Mouse (Mus musculus): ENCODE measurements around the gene Ly6g6d. TPM values are rescaled to one million over a fixed set of nuclear protein-coding genes. Genes with fewer than 3 reads are reported as not detected.
"Not testable (repeated sequence)": the region's sequence is repeated elsewhere in the genome, so short reads cannot be mapped to it uniquely, and the experiment has no call there.

Ly6g6d gene
- polyA plus RNA-seq (2017; shearing (Covaris generic)) = not detected

DNA sequence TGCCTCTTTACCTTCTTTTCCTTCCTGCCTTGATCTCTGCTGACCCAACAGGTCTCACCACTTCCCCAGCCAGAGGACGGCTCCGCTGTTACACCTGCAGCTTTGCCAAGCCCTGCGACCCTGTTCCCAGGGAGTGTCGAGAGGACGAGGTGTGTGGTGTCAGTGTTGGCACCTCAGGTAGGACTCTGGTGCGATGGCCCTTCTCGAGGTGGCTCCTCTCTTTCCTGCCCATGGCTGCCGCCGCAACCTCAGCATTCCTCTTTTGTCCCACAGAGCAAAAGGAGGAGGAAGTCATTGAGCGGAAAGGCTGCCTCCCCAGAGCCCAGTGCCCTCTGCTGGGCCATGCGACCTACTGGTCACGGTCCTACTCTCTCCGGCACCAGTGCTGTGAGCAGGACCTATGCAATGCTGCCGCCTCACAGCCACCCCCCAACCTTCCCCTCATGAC is at the start of gene Ly6g6d:
Ly6g6d (minus strand) TSS at position 280 of the 448 bp plus-strand sequence.
- no peak for ATAC-seq

DNA sequence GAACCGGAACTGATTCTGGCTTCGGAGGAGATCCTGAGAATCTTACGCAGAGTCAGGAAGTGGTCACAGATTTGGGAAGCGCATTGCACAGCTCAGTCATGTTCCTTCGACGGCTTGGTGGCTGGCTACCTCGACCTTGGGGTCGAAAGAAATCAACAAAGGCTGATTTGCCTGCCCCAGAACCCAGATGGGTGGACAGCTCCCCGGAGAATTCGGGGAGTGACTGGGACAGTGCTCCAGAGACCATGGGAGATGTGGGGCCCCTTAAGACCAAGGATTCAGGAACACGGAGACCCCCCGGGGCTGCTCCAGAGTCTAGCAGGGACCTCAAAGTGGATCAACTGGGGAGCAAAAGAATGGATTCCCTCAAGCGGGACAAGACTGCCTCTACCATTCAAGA is 49.2 kb upstream of the Ly6g6d start:
- ATAC-seq = no peak

DNA sequence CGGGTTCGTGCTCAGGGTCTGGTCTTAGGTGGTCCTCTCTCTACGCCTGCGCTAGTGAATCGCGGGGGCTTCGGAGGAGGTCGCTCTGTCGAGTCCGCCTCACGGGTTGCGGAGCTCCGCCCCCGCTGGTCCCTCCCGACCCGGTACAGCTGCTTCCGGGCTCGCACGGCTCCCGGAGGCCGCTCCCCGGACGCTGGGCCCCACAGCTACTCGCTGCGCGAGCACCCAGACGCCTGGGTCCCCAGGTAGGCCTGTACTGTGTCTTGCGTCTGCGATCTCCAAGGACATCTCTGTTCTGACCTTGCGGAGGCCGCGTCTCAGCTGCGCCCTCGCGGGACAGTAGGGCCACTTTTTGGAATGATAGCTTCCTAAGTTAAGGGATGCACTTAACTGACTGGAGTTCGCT is 48.3 kb upstream of the Ly6g6d start, which contains the start of gene D17H6S53E:
D17H6S53E (plus strand) TSS at position 168 of the 406 bp plus-strand sequence.
- peak; percentile 47 for ATAC-seq

DNA sequence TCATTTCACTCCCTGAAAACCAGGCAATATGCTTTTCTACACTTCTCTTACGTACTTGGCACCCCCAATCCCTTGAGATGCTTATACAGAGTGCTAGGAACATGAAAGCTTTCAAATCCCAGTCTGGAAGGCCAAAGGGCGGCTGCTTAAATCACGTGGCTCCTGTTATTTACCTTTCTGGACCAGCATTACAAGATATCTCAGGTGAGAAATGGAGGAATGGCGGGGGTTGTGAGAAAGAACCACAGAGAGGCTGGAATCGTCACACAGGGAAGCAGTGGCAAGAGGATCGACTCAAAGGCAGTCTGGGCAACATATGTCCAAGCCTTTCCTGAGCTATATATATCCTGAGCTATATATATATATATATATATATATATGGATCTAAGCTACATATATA is 47.7 kb upstream of the Ly6g6d start:
- no peak for ATAC-seq

- ATAC-seq = no peak
These were observed 47.2 kb upstream of the Ly6g6d start for GRCm38 (mm10) chr17:35125081-35125480.

DNA sequence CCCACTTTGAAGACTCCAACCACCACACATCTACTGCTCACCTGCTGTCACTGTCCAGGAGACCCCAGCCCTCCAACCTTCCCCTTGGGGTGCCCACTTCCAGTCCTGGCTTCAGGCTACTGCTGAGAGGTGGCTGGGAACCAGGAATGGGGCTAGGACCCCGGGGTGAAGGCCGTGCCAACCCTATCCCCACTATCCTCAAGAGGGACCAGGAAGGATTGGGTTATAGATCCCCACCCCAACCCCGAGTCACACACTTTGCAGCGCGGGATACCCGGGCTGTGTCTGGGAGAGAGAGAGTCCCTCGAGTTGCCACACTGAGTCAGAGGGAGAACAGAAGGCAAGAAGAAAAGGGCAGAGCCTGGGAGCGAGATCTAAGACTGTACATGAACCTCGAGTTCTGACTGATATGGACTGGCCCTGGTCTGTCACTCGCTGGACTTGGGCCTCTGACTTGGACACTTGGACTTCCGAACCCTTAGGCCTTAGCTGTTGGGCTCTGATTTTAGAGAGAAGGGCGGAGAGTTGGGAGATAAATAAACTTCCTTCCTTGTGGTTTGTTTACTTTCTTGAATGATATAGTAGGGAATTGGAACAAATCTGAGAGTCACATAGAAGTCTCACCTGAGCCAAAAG is 46.5 kb upstream of the Ly6g6d start:
- not testable (repeated sequence) for ATAC-seq

GRCm38 (mm10) chr17:35123287-35123686 is 45.4 kb upstream of the Ly6g6d start:
- not testable (repeated sequence) for ATAC-seq

DNA sequence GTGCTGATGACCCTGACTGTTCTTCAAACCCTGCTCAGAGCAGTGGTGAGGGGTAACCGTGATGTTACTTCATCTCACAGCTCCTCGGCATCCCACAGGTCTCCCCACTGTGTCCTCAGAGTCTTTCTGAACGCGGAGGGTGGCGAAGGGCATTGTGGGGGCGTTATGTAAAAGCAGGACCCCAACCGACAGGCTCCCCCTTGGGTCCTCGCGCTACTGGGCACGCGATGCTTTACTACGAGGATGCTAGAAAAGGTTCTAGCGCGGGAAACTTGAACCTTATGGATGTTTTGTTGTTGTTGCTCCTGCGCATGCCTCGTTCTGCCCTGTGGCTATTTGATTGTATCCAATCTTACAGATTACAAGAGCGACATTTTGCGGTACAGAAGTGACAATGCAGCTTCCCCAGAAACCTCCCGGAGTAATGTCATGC is 44.0 kb upstream of the Ly6g6d start, which contains the start of gene Csnk2b:
Csnk2b (minus strand) TSS at position 183 of the 433 bp plus-strand sequence.
- peak; percentile 1 for ATAC-seq

DNA sequence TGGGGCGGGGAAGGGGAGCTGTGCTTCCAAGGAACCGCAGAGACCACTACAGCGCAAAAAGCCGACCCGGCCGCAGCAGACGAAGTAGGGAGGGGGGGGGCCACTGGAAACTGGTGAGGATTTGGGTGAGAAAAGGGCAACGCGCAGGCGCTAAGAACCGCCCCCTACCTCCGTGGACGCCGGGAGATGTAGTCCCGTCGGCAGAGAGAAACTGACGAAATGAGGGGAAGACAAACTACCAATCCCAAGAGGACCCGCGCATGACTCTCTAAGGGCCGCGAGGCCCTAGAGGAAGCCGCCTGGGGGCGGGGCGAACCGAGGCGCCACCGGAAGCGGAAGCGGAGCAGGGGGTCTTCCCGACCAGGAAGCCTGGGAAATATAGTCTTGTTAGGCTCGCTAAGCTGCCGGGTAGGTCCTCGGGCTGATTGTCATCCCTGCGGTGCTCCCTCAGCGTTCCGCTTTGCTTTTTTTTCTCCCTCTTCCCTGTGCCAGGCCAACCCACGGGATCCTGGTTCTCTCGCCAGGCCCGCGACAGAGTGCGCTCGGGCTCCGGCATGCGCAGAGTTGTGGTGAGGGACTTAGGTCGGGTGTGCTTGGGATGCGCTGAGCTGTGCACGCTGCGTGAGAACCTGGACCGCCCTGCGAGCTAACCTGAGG is 43.4 kb upstream of the Ly6g6d start, which contains the start of gene Gpank1:
Gpank1 (plus strand) TSS at position 313 of the 657 bp plus-strand sequence.
- peak; percentile 91 for ATAC-seq

DNA sequence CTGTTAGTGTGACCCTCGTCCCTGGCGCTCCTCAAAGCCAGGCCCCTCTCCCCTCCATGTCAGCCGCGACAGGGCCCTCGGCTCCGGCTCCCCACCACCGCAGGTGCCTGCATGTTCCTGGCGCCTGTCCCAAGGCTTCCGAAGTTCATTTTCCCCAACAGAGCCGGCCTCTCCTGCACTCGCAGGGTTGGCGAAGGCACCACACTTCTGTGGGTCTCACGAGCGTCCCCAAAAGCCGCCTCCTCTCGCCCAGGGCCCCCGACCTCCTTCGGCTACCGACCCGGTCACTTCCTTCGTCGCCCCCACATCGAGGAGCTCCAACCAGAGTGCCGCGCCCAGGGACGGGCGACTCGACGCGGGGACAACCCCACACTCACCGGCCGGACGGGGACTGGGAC is 42.9 kb upstream of the Ly6g6d start:
- ATAC-seq = no peak

GRCm38 (mm10) chr17:35115046-35116019 is 37.5 kb upstream of the Ly6g6d start, which contains the start of gene Ly6g5b:
Gene Ly6g5b (minus strand): TSS chr17:35115428.
- ATAC-seq = peak; percentile 32

DNA sequence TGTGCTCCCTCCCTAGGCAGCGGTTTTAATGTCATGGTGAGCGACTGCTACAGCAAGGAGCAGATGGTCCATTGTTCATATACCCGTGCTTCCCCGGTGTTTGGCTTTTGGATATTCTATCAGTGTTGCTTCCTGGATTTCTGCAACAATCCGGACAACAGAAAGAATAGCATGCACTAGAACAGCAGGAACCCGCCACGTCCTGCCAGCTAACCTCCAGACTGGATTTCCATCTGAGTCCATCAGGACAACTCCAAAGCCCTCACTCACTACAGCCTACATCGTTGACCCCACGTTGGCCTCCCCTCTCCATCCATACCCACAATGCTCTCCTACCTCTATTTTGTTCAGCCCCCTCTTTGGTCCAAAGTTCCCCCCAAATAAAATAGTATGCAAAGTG is 33.9 kb upstream of the Ly6g6d start:
- no peak for ATAC-seq

- no peak for ATAC-seq
These were observed 30.2 kb upstream of the Ly6g6d start, which contains the start of gene Ly6g5c for GRCm38 (mm10) chr17:35108097-35108496. Gene Ly6g5c (plus strand): TSS chr17:35108279.

- ATAC-seq = no peak
These were observed 28.7 kb upstream of the Ly6g6d start for GRCm38 (mm10) chr17:35106522-35106921.

DNA sequence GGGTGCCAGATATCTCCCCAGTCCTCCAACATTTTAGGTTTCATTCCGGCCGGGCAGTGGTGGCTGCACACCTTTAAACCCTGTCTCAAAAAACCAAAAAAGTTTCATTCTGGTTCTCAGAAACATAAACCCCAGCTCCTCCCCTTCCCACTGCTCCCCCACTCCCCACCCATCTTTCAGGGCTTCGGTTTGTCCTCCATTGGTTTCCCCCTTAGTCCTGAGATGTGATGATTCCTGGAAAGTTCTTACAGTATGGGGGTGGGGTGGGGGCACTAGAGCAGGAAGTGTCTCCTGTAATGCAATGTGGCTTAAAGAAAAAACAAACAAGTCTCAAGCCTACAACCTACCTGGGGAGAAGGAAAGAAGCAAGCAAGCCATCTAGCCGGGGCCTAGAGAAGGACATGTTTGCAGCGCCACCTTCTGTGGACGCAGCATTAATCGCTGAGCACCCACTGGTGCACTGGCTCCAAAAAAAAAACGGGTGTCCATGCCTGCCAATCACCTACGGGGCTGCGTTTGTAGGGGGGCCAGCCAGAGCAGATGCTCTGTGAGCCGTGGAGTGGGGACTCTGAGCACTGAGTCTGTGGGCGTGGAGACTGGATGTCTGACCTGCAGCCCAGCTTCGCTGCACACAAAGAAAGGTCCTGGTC is 28.0 kb upstream of the Ly6g6d start:
- no peak for ATAC-seq

DNA sequence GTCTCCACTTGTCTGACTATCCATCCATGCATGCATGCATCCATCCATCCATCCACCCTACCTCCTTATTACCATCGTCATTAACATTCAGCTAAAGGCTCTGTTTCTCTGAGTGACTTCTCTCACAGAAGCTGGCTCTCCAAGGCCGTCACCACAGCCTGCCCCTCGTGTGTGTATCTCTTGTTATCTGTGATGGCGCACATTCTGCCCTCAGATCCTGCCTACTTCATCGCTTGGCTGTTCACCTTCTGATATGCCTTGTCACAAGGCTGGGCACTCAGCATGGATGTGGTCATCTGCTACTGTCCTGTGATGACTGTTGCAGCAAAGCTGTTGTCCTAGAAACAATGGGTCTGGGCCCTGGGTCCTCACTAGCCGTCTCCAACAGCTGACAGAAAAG is 26.9 kb upstream of the Ly6g6d start:
- no peak for ATAC-seq

- no peak for ATAC-seq
These were observed 26.2 kb upstream of the Ly6g6d start for GRCm38 (mm10) chr17:35104079-35104478.

DNA sequence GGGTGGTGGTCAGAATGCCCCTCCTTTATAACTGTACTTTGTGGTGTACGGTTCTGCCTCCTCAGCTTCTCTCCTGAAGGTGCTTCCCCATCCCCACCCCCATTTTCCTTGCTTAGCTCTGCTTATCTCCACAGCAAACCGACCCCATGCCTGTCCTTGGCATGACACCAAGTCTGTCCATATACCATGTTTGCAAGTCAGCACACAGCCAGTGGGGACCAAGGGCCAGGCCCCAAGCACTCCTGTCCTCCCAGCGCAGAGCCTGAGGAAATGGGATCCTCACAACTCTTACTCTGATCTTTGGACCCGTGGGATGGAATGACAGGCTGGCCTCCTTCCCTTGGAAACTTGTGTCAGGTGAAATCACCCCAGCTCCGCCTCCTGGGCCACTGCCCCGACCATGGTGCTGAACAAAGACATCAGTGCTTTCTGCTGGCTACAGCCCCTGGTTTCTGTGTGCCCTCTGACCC is 25.4 kb upstream of the Ly6g6d start:
- ATAC-seq = no peak

- ATAC-seq = no peak
These were observed 24.4 kb upstream of the Ly6g6d start for GRCm38 (mm10) chr17:35102299-35102698.

- no peak for ATAC-seq
These were observed 23.3 kb upstream of the Ly6g6d start for GRCm38 (mm10) chr17:35101161-35101560.

GRCm38 (mm10) chr17:35100196-35100765 is 22.4 kb upstream of the Ly6g6d start:
- no peak for ATAC-seq
